Mouse (Mus musculus) ES-E14 (cell line): ENCODE data around the gene Zfp365. TPM values are rescaled to one million over a fixed set of nuclear protein-coding genes. Genes with fewer than 3 reads are reported as not detected.

Experiments used
- DNase-seq: peaks from one replicate; pipeline ENCODE4 v3.0.0-alpha.2; 2013; ENCODE audit warnings: low read depth, low spot score
- H3K27ac ChIP-seq: 2 replicates; pipeline ENCODE4 v1.5.1; 2012; ENCODE audit warnings: low read depth, mild to moderate bottlenecking, low read length, moderate library complexity, mixed read lengths; ENCODE audit not compliant: poor library complexity, insufficient read depth, severe bottlenecking
- H3K36me3 ChIP-seq: 2 replicates; pipeline ENCODE4 v1.6.1; 2012; ENCODE audit warnings: mild to moderate bottlenecking, low read length, moderate library complexity, mixed read lengths; ENCODE audit not compliant: control insufficient read depth, poor library complexity, insufficient read depth, severe bottlenecking
- H3K4me1 ChIP-seq, 2 experiments: fragments of 150-350 bp in 1 of 2; sonication (generic) in 1 of 2; 2 replicates each; pipeline ENCODE4 v1.6.1; 2012; ENCODE audit warnings: low read length in 2 of 2, mild to moderate bottlenecking in 1 of 2, mixed read lengths in 1 of 2; ENCODE audit not compliant: control insufficient read depth in 2 of 2, insufficient read depth in 2 of 2, poor library complexity in 1 of 2
- H3K4me3 ChIP-seq, 2 experiments: fragments of 150-350 bp in 1 of 2; sonication (generic) in 1 of 2; 2 replicates each; pipeline ENCODE4 v1.5.1; 2012; ENCODE audit warnings: low read length in 2 of 2, low read depth in 1 of 2, mild to moderate bottlenecking in 1 of 2, mixed read lengths in 1 of 2; ENCODE audit not compliant: insufficient read depth in 1 of 2, poor library complexity in 1 of 2, severe bottlenecking in 1 of 2
- H3K9ac ChIP-seq: 2 replicates; pipeline ENCODE4 v1.6.1; 2012; ENCODE audit warnings: low read depth, mild to moderate bottlenecking, low read length, mixed read lengths; ENCODE audit not compliant: poor library complexity, insufficient read depth, severe bottlenecking
- H3K9me3 ChIP-seq: fragments of 150-350 bp; sonication (generic); 2 replicates; pipeline ENCODE4 v1.6.1; 2012; ENCODE audit warnings: low read depth, mild to moderate bottlenecking, low read length; ENCODE audit not compliant: control insufficient read depth, insufficient read depth
- CHD2 ChIP-seq: IDR thresholded peaks from 2 replicates; pipeline ENCODE4 v1.6.1; 2014; ENCODE audit warnings: mild to moderate bottlenecking, low read depth, low read length, inconsistent platforms
- HCFC1 ChIP-seq: IDR thresholded peaks from 2 replicates; pipeline ENCODE4 v1.6.1; 2012; ENCODE audit warnings: low read length, inconsistent platforms, borderline replicate concordance; ENCODE audit not compliant: insufficient read depth
- MAFK ChIP-seq: IDR thresholded peaks from 2 replicates; pipeline ENCODE4 v1.6.1; 2014; ENCODE audit warnings: mild to moderate bottlenecking, low read depth, low read length, inconsistent platforms; ENCODE audit not compliant: insufficient read depth
- ZC3H11A ChIP-seq: IDR thresholded peaks from 2 replicates; pipeline ENCODE4 v1.6.1; 2012; ENCODE audit warnings: low read depth, mild to moderate bottlenecking, inconsistent platforms, low read length, borderline replicate concordance
- ZNF384 ChIP-seq: IDR thresholded peaks from 2 replicates; pipeline ENCODE4 v1.6.1; 2012; ENCODE audit warnings: low read depth, low read length, inconsistent platforms
- in situ Hi-C, 2 experiments: fragments of 600-800 bp; cut with MboI; formaldehyde crosslinking; loops; one replicate each; pipeline ENCODE4 v1.15.1; 2025; ENCODE audit warnings: low sequenced_read_pairs in 2 of 2, inconsistent platforms in 1 of 2; ENCODE audit not compliant: unreplicated experiment in 2 of 2
- total RNA-seq: library from RNA; depleted of rRNA; stranded (reverse); fragments of 300-350 nt; gene quantifications from 2 replicates; pipeline ENCODE4 v1.2.3, GENCODE M21; 2012

The Zfp365 gene
- total RNA-seq, 1 experiment: 16.1 TPM

GRCm38 (mm10) chr10:67855760-67856159, 56.7 kb downstream of the Zfp365 start:
- H3K9ac ChIP-seq: no peak overlapping the region
- no peaks in the 10 kb centered on the region for H3K36me3 ChIP-seq
- DNase-seq: no peak
- in situ Hi-C loops: no loop called here
- H3K9me3 ChIP-seq: no peaks in the 10 kb centered on the region
- H3K27ac ChIP-seq: no peak overlapping the region
- H3K4me3 ChIP-seq: no peak overlapping the region
- TF ChIP-seq MAFK: no peak
- TF ChIP-seq CHD2: no peak
- no peak for TF ChIP-seq ZC3H11A
- no peak for TF ChIP-seq HCFC1
- no peak for TF ChIP-seq ZNF384
- no peaks in the 10 kb centered on the region for H3K4me1 ChIP-seq

- Histone ChIP-seq H3K9ac (no peak overlapping the region), H3K4me3 (no peak overlapping the region), H3K27ac (no peak overlapping the region), H3K9me3 (no peaks in the 10 kb centered on the region), H3K36me3 (no peaks in the 10 kb centered on the region), H3K4me1 (no peaks in the 10 kb centered on the region)
- TF ChIP-seq CHD2: no peak
- no peak for TF ChIP-seq HCFC1
- no peak for TF ChIP-seq MAFK
- TF ChIP-seq ZNF384: no peak
- TF ChIP-seq ZC3H11A: no peak
- in situ Hi-C loops: no loop called here
- no peak for DNase-seq
Observed at GRCm38 (mm10) chr10:67852411-67852810, 60.1 kb downstream of the Zfp365 start.

- Histone ChIP-seq H3K27ac (no peak overlapping the region), H3K4me1 (peaks cover 0 to 4% of the 10 kb centered on the region in 2 experiments; a peak in 1 of 4 replicates), H3K9ac (no peak overlapping the region), H3K9me3 (no peaks in the 10 kb centered on the region), H3K4me3 (no peak overlapping the region), H3K36me3 (no peaks in the 10 kb centered on the region)
- no peak for DNase-seq
- TF ChIP-seq CHD2 (no peak), MAFK (no peak), HCFC1 (no peak), ZNF384 (no peak)
- in situ Hi-C loops: no loop called here
Observed at GRCm38 (mm10) chr10:67851079-67851478, 61.4 kb downstream of the Zfp365 start.

GRCm38 (mm10) chr10:67846016-67846650, 66.3 kb downstream of the Zfp365 start:
- Histone ChIP-seq H3K36me3 (no peaks in the 10 kb centered on the region), H3K27ac (no peak overlapping the region), H3K9ac (no peak overlapping the region), H3K4me3 (no peak overlapping the region), H3K9me3 (no peaks in the 10 kb centered on the region), H3K4me1 (peaks cover 0 to 6% of the 10 kb centered on the region in 2 experiments; a peak in 1 of 4 replicates)
- in situ Hi-C loops: no loop called here
- DNase-seq: no peak
- TF ChIP-seq ZC3H11A (no peak), HCFC1 (no peak), ZNF384 (no peak), CHD2 (no peak), MAFK (no peak)
